In genomic region chr2:132869682-132870081, GRCm38 (mm10) we compare ENCODE assay signal across 19 mouse cellular contexts. TPM values are rescaled to one million over a fixed set of nuclear protein-coding genes. Genes with fewer than 3 reads are reported as not detected.
A peak's percentile ranks its signal among the peaks of the same experiment; 100 is the strongest.
DNase-seq lines count a peak whose midpoint lies in the region; ATAC-seq and TF ChIP-seq lines count a peak whose summit lies in the region.
"Had no signal": no experiment of that assay in that cellular context is flagged by ENCODE, and none has a peak within 500 bp of the region (broad histone marks: within the 10 kb centered on the region; RNA-seq: fewer than 3 reads in every experiment).

No protein-coding gene starts in this region.

- no peak overlapping the region for H3K9ac ChIP-seq in kidney, postnatal 0 days (ENCODE audit: low read depth, low read length)
- H3K9ac ChIP-seq in stomach, embryonic 14.5 days (replicated peaks; ENCODE audit: low read depth, low read length) = no peak overlapping the region
- H3K9ac ChIP-seq in stomach, postnatal 0 days (ENCODE audit: low read length) = no peak overlapping the region
- H3K9ac ChIP-seq: embryonic facial prominence, embryonic 13.5 days; forebrain, postnatal 0 days; hindbrain, embryonic 14.5 days; limb, embryonic 12.5 days; neural tube, embryonic 12.5 days had no signal

- H3K9me3 ChIP-seq in kidney, postnatal 0 days (replicated peaks; ENCODE audit: low read length) = no peaks in the 10 kb centered on the region
- no peaks in the 10 kb centered on the region for H3K9me3 ChIP-seq in stomach, embryonic 14.5 days (ENCODE audit: control insufficient read depth, low read depth, low read length)
- no peaks in the 10 kb centered on the region for H3K9me3 ChIP-seq in stomach, postnatal 0 days (ENCODE audit: control insufficient read depth, low read length)
- H3K9me3 ChIP-seq: embryonic facial prominence, embryonic 13.5 days; limb, embryonic 12.5 days; neural tube, embryonic 12.5 days had no signal

- H3K27ac ChIP-seq in kidney, postnatal 0 days = no peak overlapping the region
- no peak overlapping the region for H3K27ac ChIP-seq in stomach, embryonic 14.5 days (ENCODE audit: low read length)
- H3K27ac ChIP-seq in stomach, postnatal 0 days (replicated peaks) = no peak overlapping the region
- H3K27ac ChIP-seq: embryonic facial prominence, embryonic 13.5 days; hindbrain, embryonic 14.5 days; limb, embryonic 12.5 days; neural tube, embryonic 12.5 days had no signal

- H3K4me2 ChIP-seq in kidney, postnatal 0 days (ENCODE audit: low read length) = no peak overlapping the region
- H3K4me2 ChIP-seq in stomach, embryonic 14.5 days (replicated peaks; ENCODE audit: low read depth, low read length) = no peak overlapping the region
- no peak overlapping the region for H3K4me2 ChIP-seq in stomach, postnatal 0 days (replicated peaks; ENCODE audit: low read depth)
- H3K4me2 ChIP-seq: embryonic facial prominence, embryonic 13.5 days; hindbrain, embryonic 14.5 days; limb, embryonic 12.5 days; neural tube, embryonic 12.5 days had no signal

- H3K4me3 ChIP-seq in kidney, postnatal 0 days (replicated peaks; ENCODE audit: low read depth, low read length) = no peak overlapping the region
- no peak overlapping the region for H3K4me3 ChIP-seq in stomach, embryonic 14.5 days (ENCODE audit: low read depth, low read length)
- H3K4me3 ChIP-seq in stomach, postnatal 0 days (ENCODE audit: low read depth, low read length) = no peak overlapping the region
- H3K4me3 ChIP-seq: embryonic facial prominence, embryonic 13.5 days; limb, embryonic 12.5 days; neural tube, embryonic 12.5 days had no signal

- 0 out of 2 replicates have a peak, but pooled peaks have one; percentile 17 for ATAC-seq in kidney, postnatal 0 days (replicated peaks; ENCODE audit: low FRiP score, low read depth)
- ATAC-seq in stomach, embryonic 14.5 days (ENCODE audit: insufficient number of reproducible peaks, insufficient read depth, low FRiP score, low read depth) = peak; percentile 28; the same call in 1 of the 2 replicates
- ATAC-seq in stomach, postnatal 0 days (ENCODE audit: low FRiP score, low TSS enrichment) = no peak
- 0 out of 2 replicates have a peak, but pooled peaks have one; percentile 17 for ATAC-seq in monocyte, adult 5-6 weeks (replicated peaks; ENCODE audit: insufficient number of reproducible peaks, low FRiP score, low TSS enrichment, poor library complexity, severe bottlenecking)
- ATAC-seq: forebrain, postnatal 0 days; intestine, embryonic 16.5 days had no signal

- no peak for TF ChIP-seq EP300 in stomach, postnatal 0 days (optimal IDR thresholded peaks at IDR 0.05)

- peaks cover 10% of the 10 kb centered on the region; the same call in 1 of the 2 replicates for H3K36me3 ChIP-seq in kidney, postnatal 0 days (ENCODE audit: insufficient read depth, low read length)
- peaks cover 15% of the 10 kb centered on the region; the same call in 1 of the 2 replicates for H3K36me3 ChIP-seq in stomach, embryonic 14.5 days (ENCODE audit: control insufficient read depth, insufficient read depth, low read length)
- no peaks in the 10 kb centered on the region; the same call in 1 of the 2 replicates for H3K36me3 ChIP-seq in stomach, postnatal 0 days (ENCODE audit: control insufficient read depth, insufficient read depth, low read length)

- 78% methylated on average over 5 of the region's 5 CpGs for WGBS in kidney, postnatal 0 days
- 90% methylated on average over 5 of the region's 5 CpGs for WGBS in stomach, embryonic 14.5 days
- 90% methylated on average over 5 of the region's 5 CpGs for WGBS in stomach, postnatal 0 days

- H3K27me3 ChIP-seq in kidney, postnatal 0 days (ENCODE audit: insufficient read depth, low read length) = no peaks in the 10 kb centered on the region
- no peaks in the 10 kb centered on the region for H3K27me3 ChIP-seq in stomach, embryonic 14.5 days (ENCODE audit: control insufficient read depth, insufficient read depth, low read length)
- no peaks in the 10 kb centered on the region for H3K27me3 ChIP-seq in stomach, postnatal 0 days (ENCODE audit: control insufficient read depth, insufficient read depth, low read length)
- H3K27me3 ChIP-seq: embryonic facial prominence, embryonic 13.5 days; limb, embryonic 12.5 days; neural tube, embryonic 12.5 days had no signal

- TF ChIP-seq CTCF in kidney, postnatal 0 days (IDR thresholded peaks at IDR 0.05; ENCODE audit: low read depth) = no peak
- TF ChIP-seq CTCF in stomach, postnatal 0 days (IDR thresholded peaks at IDR 0.05; ENCODE audit: low read depth) = no peak

- no peaks in the 10 kb centered on the region for H3K4me1 ChIP-seq in kidney, postnatal 0 days (replicated peaks; ENCODE audit: insufficient read depth, low read length)
- H3K4me1 ChIP-seq in stomach, embryonic 14.5 days (ENCODE audit: control insufficient read depth, insufficient read depth, low read length) = no peaks in the 10 kb centered on the region
- no peaks in the 10 kb centered on the region for H3K4me1 ChIP-seq in stomach, postnatal 0 days (replicated peaks; ENCODE audit: control insufficient read depth, insufficient read depth)
- H3K4me1 ChIP-seq: embryonic facial prominence, embryonic 13.5 days; limb, embryonic 12.5 days; neural tube, embryonic 12.5 days had no signal

- DNase-seq in adrenal gland, adult 2 months = peak; percentile 81
- no peak for DNase-seq in adrenal gland, postnatal 4 days (ENCODE audit: low spot score in 2 of 2)
- no peak for DNase-seq in kidney, postnatal 0 days (ENCODE audit: low spot score)
- DNase-seq in kidney, postnatal 4 days = no peak
- no peak for DNase-seq in stomach, postnatal 0 days (ENCODE audit: low spot score)
- DNase-seq in right cerebral cortex, postnatal 25 days = no peak
- DNase-seq: cerebellum, adult 8-10 months; forebrain, postnatal 0 days; heart, postnatal 10 days; thymus, adult 18-20 months had no signal

RNA-seq across cellular contexts. Expression of gene Lrrn4, which starts 11.0 kb away (rescaled TPM):
- 1 to 10 TPM; 4.4 to 5.1 TPM for total RNA-seq in adrenal gland, adult 2 months (2021)
- 8.4 and 10.1 TPM in 2 replicates for polyA plus RNA-seq in adrenal gland, adult 2 months (2012; rRNA removed)
- total RNA-seq in adrenal gland, postnatal 4 days (2021) = 1 to 10 TPM; 5.3 to 6.3 TPM
- 0.45 and 0.54 TPM in 2 replicates for polyA plus RNA-seq in kidney, postnatal 0 days (2015; fragmentation: Nextera tagmentation; extraction: Ambion mirVana)
- 9.3 and 11.3 TPM in 2 replicates for polyA plus RNA-seq in stomach, embryonic 14.5 days (2014; fragmentation: Nextera tagmentation; extraction: Ambion mirVana)
- 5.9 and 8.5 TPM in 2 replicates for polyA plus RNA-seq in stomach, postnatal 0 days (2015; fragmentation: Nextera tagmentation; extraction: Ambion mirVana)
- total RNA-seq in monocyte, adult 5-6 weeks (2017) = not detected in 3 replicates
- total RNA-seq: CH12.LX; gastrocnemius, adult 8-10 months had no signal

RNA-seq across cellular contexts. Expression of gene Crls1, which starts 23.2 kb away (rescaled TPM):
- total RNA-seq in adrenal gland, adult 2 months (2021) = 100 to 1,000 TPM; 106 to 129 TPM
- 142 and 210 TPM in 2 replicates for polyA plus RNA-seq in adrenal gland, adult 2 months (2012; rRNA removed)
- total RNA-seq in adrenal gland, postnatal 4 days (2021) = 10 to 100 TPM; 45.4 to 51.1 TPM
- polyA plus RNA-seq in kidney, postnatal 0 days (2015; fragmentation: Nextera tagmentation; extraction: Ambion mirVana) = 23.8 and 34.1 TPM in 2 replicates
- polyA plus RNA-seq in stomach, embryonic 14.5 days (2014; fragmentation: Nextera tagmentation; extraction: Ambion mirVana) = 14.0 and 15.9 TPM in 2 replicates
- 24.3 and 27.8 TPM in 2 replicates for polyA plus RNA-seq in stomach, postnatal 0 days (2015; fragmentation: Nextera tagmentation; extraction: Ambion mirVana)
- total RNA-seq in monocyte, adult 5-6 weeks (2017) = 11.0 to 15.4 TPM (median 11.7 TPM) in 3 replicates

RNA-seq across cellular contexts. Expression of gene Mcm8, which starts 53.7 kb away (rescaled TPM):
- total RNA-seq in adrenal gland, adult 2 months (2021) = 1 to 10 TPM; 2.8 to 3.5 TPM
- polyA plus RNA-seq in adrenal gland, adult 2 months (2012; rRNA removed) = 1.2 and 1.4 TPM in 2 replicates
- 1 to 10 TPM; 7.9 to 8.0 TPM for total RNA-seq in adrenal gland, postnatal 4 days (2021)
- 7.1 TPM in 2 replicates for polyA plus RNA-seq in kidney, postnatal 0 days (2015; fragmentation: Nextera tagmentation; extraction: Ambion mirVana)
- polyA plus RNA-seq in stomach, embryonic 14.5 days (2014; fragmentation: Nextera tagmentation; extraction: Ambion mirVana) = 13.7 and 17.2 TPM in 2 replicates
- polyA plus RNA-seq in stomach, postnatal 0 days (2015; fragmentation: Nextera tagmentation; extraction: Ambion mirVana) = 3.5 and 3.6 TPM in 2 replicates
- 0.86 to 4.1 TPM (median 1.8 TPM) in 3 replicates for total RNA-seq in monocyte, adult 5-6 weeks (2017)

RNA-seq across cellular contexts. Expression of gene Trmt6, which starts 53.8 kb away (rescaled TPM):
- total RNA-seq in adrenal gland, adult 2 months (2021) = 10 to 100 TPM; 16.8 to 20.6 TPM
- 1.2 and 1.3 TPM in 2 replicates for polyA plus RNA-seq in adrenal gland, adult 2 months (2012; rRNA removed)
- 10 to 100 TPM; 29.9 to 30.8 TPM for total RNA-seq in adrenal gland, postnatal 4 days (2021)
- 43.0 and 44.2 TPM in 2 replicates for polyA plus RNA-seq in kidney, postnatal 0 days (2015; fragmentation: Nextera tagmentation; extraction: Ambion mirVana)
- 29.6 and 33.4 TPM in 2 replicates for polyA plus RNA-seq in stomach, embryonic 14.5 days (2014; fragmentation: Nextera tagmentation; extraction: Ambion mirVana)
- polyA plus RNA-seq in stomach, postnatal 0 days (2015; fragmentation: Nextera tagmentation; extraction: Ambion mirVana) = 26.8 and 37.5 TPM in 2 replicates
- 19.3 to 34.4 TPM (median 30.2 TPM) in 3 replicates for total RNA-seq in monocyte, adult 5-6 weeks (2017)
